Mouse (Mus musculus): ENCODE measurements at regions not wholly inside any gene's neighbourhood (a gene's known extent, or its start where the extent isn't known, plus 50 kb on each side); places are given as distances from the start of the nearest gene placed in this dataset.

- TF ChIP-seq CTCF (IDR thresholded peaks at IDR 0.05; ENCODE audit: low read depth, low read length) = no peak
- TF ChIP-seq POLR2A (IDR thresholded peaks at IDR 0.05; ENCODE audit: insufficient read depth, low read length) = no peak
Observed at GRCm38 (mm10) chr19:26439163-26439562, 165.7 kb upstream of the Smarca2 start.

Measured in ES-Bruce4 (cell line).